Mouse (Mus musculus): ENCODE data around the gene Vmn2r110. TPM values are rescaled to one million over a fixed set of nuclear protein-coding genes. Genes with fewer than 3 reads are reported as not detected.

The Vmn2r110 gene
- under 1 TPM in 1 of 2 experiments, not detected in 1; 0.05 TPM for polyA plus RNA-seq (2017; shearing (Covaris generic))

GRCm38 (mm10) chr17:20596323-20596722 is at the start of gene Vmn2r110:
Vmn2r110 (minus strand) TSS chr17:20596423.
- no peak for ATAC-seq

DNA sequence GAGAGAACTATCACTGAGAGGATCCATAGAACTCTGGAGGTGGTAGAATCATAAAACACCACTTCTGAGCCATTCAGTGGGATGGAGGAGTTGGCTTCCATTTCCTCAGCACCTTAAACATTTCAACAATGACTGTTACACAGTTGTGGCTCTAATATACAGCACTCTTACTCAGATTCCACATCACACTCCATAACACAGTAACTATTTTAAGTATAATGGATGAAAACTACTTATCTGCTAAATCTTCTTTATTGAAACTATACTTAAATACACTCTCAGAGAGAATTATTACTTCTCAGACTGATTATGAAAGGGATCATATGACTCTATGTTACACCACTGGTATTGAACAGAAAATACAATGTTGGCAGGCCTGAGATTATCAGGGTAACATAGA is 28.6 kb upstream of the Vmn2r110 start, which contains the start of gene Fpr-rs3:
Gene Fpr-rs3, minus strand, starts transcription at position 101 of the 400 bp plus-strand sequence.
- ATAC-seq: no peak

DNA sequence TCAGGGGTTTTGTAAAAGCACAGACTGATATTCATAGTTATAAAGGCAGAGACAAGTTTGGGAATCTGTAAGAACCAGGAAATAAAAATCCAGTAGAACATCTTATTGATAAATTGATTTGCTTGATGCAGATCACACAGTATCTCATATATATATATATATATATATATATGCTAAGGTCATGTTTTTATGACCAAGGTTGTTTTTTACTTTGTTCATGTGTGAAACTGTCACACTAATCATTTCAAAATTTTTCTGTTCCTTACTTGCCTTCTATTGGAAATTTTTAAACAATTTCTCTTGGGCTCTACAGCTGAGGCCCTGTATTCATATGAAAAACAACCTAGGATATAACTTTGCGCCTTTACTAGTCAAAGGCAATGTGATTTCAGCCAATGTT is 31.6 kb downstream of the Vmn2r110 start, which contains the start of gene Vmn2r109:
Gene Vmn2r109, minus strand, starts transcription at position 101 of the 400 bp plus-strand sequence.
- ATAC-seq: no peak

Other genes with a start within 250 kb of the Vmn2r110 start
- gene Vmn1r224, start 182.3 kb downstream of the Vmn2r110 start, polyA plus RNA-seq (2017; shearing (Covaris generic)): not detected
- gene Vmn2r108, start 115.1 kb downstream of the Vmn2r110 start, polyA plus RNA-seq (2017; shearing (Covaris generic)): not detected
- not detected for gene Vmn1r225, start 98.3 kb downstream of the Vmn2r110 start, polyA plus RNA-seq (2017; shearing (Covaris generic))
- gene Vmn2r109, start 31.7 kb downstream of the Vmn2r110 start, polyA plus RNA-seq (2017; shearing (Covaris generic)): not detected
- gene Fpr-rs3, start 28.5 kb upstream of the Vmn2r110 start, polyA plus RNA-seq (2017; shearing (Covaris generic)): not detected
- not detected for gene Vmn1r226, start 86.4 kb upstream of the Vmn2r110 start, polyA plus RNA-seq (2017; shearing (Covaris generic))
- gene Vmn1r227, start 133.4 kb upstream of the Vmn2r110 start, polyA plus RNA-seq (2017; shearing (Covaris generic)): not detected
- under 1 TPM in 1 of 2 experiments, not detected in 1; 0.17 TPM for gene Vmn1r228, start 189.7 kb upstream of the Vmn2r110 start, polyA plus RNA-seq (2017; shearing (Covaris generic))
- gene Vmn1r229, start 215.1 kb upstream of the Vmn2r110 start, polyA plus RNA-seq (2017; shearing (Covaris generic)): under 1 TPM in 1 of 2 experiments, not detected in 1; 0.05 TPM
- not detected for gene Vmn1r230, start 244.0 kb upstream of the Vmn2r110 start, polyA plus RNA-seq (2017; shearing (Covaris generic))

Measured in activated CD4-positive, CD25-positive, alpha-beta regulatory T cell, adult 4 months (primary cell).